Mouse (Mus musculus) liver, embryonic 15.5 days (tissue): ENCODE results near the gene Abtb2. TPM values are rescaled to one million over a fixed set of nuclear protein-coding genes. Genes with fewer than 3 reads are reported as not detected.

Source experiments
- ATAC-seq: fragments of 200-750 bp; cut with Nextera tagmentation; 2 replicates; pipeline ENCODE4 v1.8.0; 2017; ENCODE audit warnings: moderate number of reproducible peaks, mild to moderate bottlenecking, moderate library complexity; ENCODE audit not compliant: insufficient read depth
- H3K27ac ChIP-seq: fragments of 300-500 bp; sonication (generic); replicated peaks from 2 replicates; pipeline ENCODE4 v1.5.1; 2015; ENCODE audit warnings: mild to moderate bottlenecking, inconsistent platforms
- H3K27me3 ChIP-seq: fragments of 300-500 bp; sonication (generic); 2 replicates; pipeline ENCODE4 v1.6.1; 2015; ENCODE audit warnings: mild to moderate bottlenecking, inconsistent platforms
- H3K36me3 ChIP-seq: fragments of 300-500 bp; sonication (generic); replicated peaks from 2 replicates; pipeline ENCODE4 v1.6.1; 2015; ENCODE audit warnings: moderate library complexity, mild to moderate bottlenecking, inconsistent platforms
- H3K4me1 ChIP-seq: fragments of 300-500 bp; sonication (generic); replicated peaks from 2 replicates; pipeline ENCODE4 v1.6.1; 2015; ENCODE audit warnings: inconsistent platforms
- H3K4me2 ChIP-seq: fragments of 300-500 bp; sonication (generic); 2 replicates; pipeline ENCODE4 v1.6.1; 2015; ENCODE audit warnings: moderate library complexity, mild to moderate bottlenecking, inconsistent platforms
- H3K4me3 ChIP-seq: fragments of 300-500 bp; sonication (generic); replicated peaks from 2 replicates; pipeline ENCODE4 v1.5.1; 2015; ENCODE audit warnings: mild to moderate bottlenecking, inconsistent platforms
- H3K9ac ChIP-seq: fragments of 300-500 bp; sonication (generic); 2 replicates; pipeline ENCODE4 v1.6.1; 2015; ENCODE audit warnings: moderate library complexity, mild to moderate bottlenecking, inconsistent platforms
- H3K9me3 ChIP-seq: fragments of 300-500 bp; sonication (generic); replicated peaks from 2 replicates; pipeline ENCODE4 v1.6.1; 2016; ENCODE audit warnings: inconsistent platforms
- WGBS: fragments of 180-500 bp; shearing (Covaris S2); methylation state at CpG from one replicate; pipeline ENCODE4 v1.1.7; 2015; ENCODE audit warnings: mixed read lengths; ENCODE audit not compliant: insufficient replicate concordance; 5-methylcytosine and 5-hydroxymethylcytosine counted together
- polyA plus RNA-seq: library from polyadenylated mRNA; unstranded; fragments of >200 nt; fragmentation: Nextera tagmentation; extraction: Ambion mirVana; gene quantifications from 2 replicates; pipeline ENCODE4 v1.2.1, GENCODE M21; 2015

Abtb2 gene
- polyA plus RNA-seq, 1 experiment from 2014 or later, result 2.9 TPM

- no peak overlapping the region for H3K4me2 ChIP-seq
- H3K9me3 ChIP-seq, result no peaks in the 10 kb centered on the region
- H3K9ac ChIP-seq, result no peak overlapping the region
- H3K4me1 ChIP-seq, result peaks cover 7% of the 10 kb centered on the region; the same call in 1 of the 2 replicates
- no peak for ATAC-seq
- 0 out of 2 replicates have a peak, but pooled peaks cover 10% of the 10 kb centered on the region for H3K27me3 ChIP-seq
- H3K27ac ChIP-seq, result no peak overlapping the region
- 26% methylated on average over 2 of the region's 2 CpGs for WGBS
- no peak overlapping the region for H3K4me3 ChIP-seq
- no peaks in the 10 kb centered on the region for H3K36me3 ChIP-seq
These were observed 73.6 kb downstream of the Abtb2 start for GRCm38 (mm10) chr2:103639701-103640100.

- 33% methylated on average over 2 of the region's 2 CpGs for WGBS
- peaks cover 7% of the 10 kb centered on the region; the same call in 1 of the 2 replicates for H3K4me1 ChIP-seq
- H3K4me3 ChIP-seq, result no peak overlapping the region
These were observed 74.8 kb downstream of the Abtb2 start for GRCm38 (mm10) chr2:103640861-103641260.

GRCm38 (mm10) chr2:103643584-103644211, 77.6 kb downstream of the Abtb2 start:
- no peak for ATAC-seq
- WGBS, result 60% methylated on average over 4 of the region's 4 CpGs
- no peak overlapping the region for H3K9ac ChIP-seq

More at GRCm38 (mm10) chr2:103640861-103641260, 74.8 kb downstream of the Abtb2 start:
- H3K36me3 ChIP-seq, result no peaks in the 10 kb centered on the region
- no peak overlapping the region for H3K9ac ChIP-seq
- H3K4me2 ChIP-seq, result no peak overlapping the region
- ATAC-seq, result no peak
- H3K9me3 ChIP-seq, result no peaks in the 10 kb centered on the region
- no peak overlapping the region for H3K27ac ChIP-seq
- H3K27me3 ChIP-seq, result 0 out of 2 replicates have a peak, but pooled peaks cover 6% of the 10 kb centered on the region

GRCm38 (mm10) chr2:103644418-103644817, 78.3 kb downstream of the Abtb2 start:
- Histone ChIP-seq H3K27ac (no peak overlapping the region), H3K9ac (no peak overlapping the region), H3K4me3 (no peak overlapping the region), H3K4me2 (no peak overlapping the region), H3K9me3 (no peaks in the 10 kb centered on the region), H3K4me1 (no peaks in the 10 kb centered on the region), H3K36me3 (no peaks in the 10 kb centered on the region), H3K27me3 (0 out of 2 replicates have a peak, but pooled peaks cover 6% of the 10 kb centered on the region)
- 46% methylated on average over 1 of the region's 1 CpGs for WGBS
- no peak for ATAC-seq

More at GRCm38 (mm10) chr2:103643584-103644211, 77.6 kb downstream of the Abtb2 start:
- H3K4me1 ChIP-seq, result no peaks in the 10 kb centered on the region
- 0 out of 2 replicates have a peak, but pooled peaks cover 6% of the 10 kb centered on the region for H3K27me3 ChIP-seq
- no peak overlapping the region for H3K4me3 ChIP-seq
- no peak overlapping the region for H3K4me2 ChIP-seq
- H3K36me3 ChIP-seq, result no peaks in the 10 kb centered on the region
- H3K27ac ChIP-seq, result no peak overlapping the region
- H3K9me3 ChIP-seq, result no peaks in the 10 kb centered on the region

- 46% methylated on average over 2 of the region's 2 CpGs for WGBS
- no peaks in the 10 kb centered on the region for H3K4me1 ChIP-seq
These were observed 84.3 kb downstream of the Abtb2 start for GRCm38 (mm10) chr2:103650314-103650879.

GRCm38 (mm10) chr2:103652121-103652520, 86.0 kb downstream of the Abtb2 start:
- no peaks in the 10 kb centered on the region for H3K27me3 ChIP-seq
- no peaks in the 10 kb centered on the region for H3K36me3 ChIP-seq
- H3K27ac ChIP-seq, result no peak overlapping the region
- no peak overlapping the region for H3K9ac ChIP-seq
- 0 out of 2 replicates have a peak, but pooled peaks cover 4% of the 10 kb centered on the region for H3K4me1 ChIP-seq
- H3K4me2 ChIP-seq, result no peak overlapping the region
- no peak overlapping the region for H3K4me3 ChIP-seq
- WGBS, result 44% methylated on average over 4 of the region's 4 CpGs
- no peaks in the 10 kb centered on the region for H3K9me3 ChIP-seq
- no peak for ATAC-seq

More at GRCm38 (mm10) chr2:103650314-103650879, 84.3 kb downstream of the Abtb2 start:
- Histone ChIP-seq H3K4me2 (no peak overlapping the region), H3K9ac (no peak overlapping the region), H3K27ac (no peak overlapping the region), H3K4me3 (no peak overlapping the region), H3K36me3 (no peaks in the 10 kb centered on the region), H3K9me3 (no peaks in the 10 kb centered on the region), H3K27me3 (no peaks in the 10 kb centered on the region)
- no peak for ATAC-seq

- Histone ChIP-seq H3K36me3 (no peaks in the 10 kb centered on the region), H3K4me3 (no peak overlapping the region), H3K27ac (no peak overlapping the region), H3K9ac (no peak overlapping the region), H3K9me3 (no peaks in the 10 kb centered on the region), H3K4me2 (no peak overlapping the region), H3K27me3 (no peaks in the 10 kb centered on the region), H3K4me1 (0 out of 2 replicates have a peak, but pooled peaks cover 4% of the 10 kb centered on the region)
- 72% methylated on average over 1 of the region's 1 CpGs for WGBS
- ATAC-seq, result no peak
These were observed 88.9 kb downstream of the Abtb2 start for GRCm38 (mm10) chr2:103655037-103655436.

GRCm38 (mm10) chr2:103656028-103656427, 89.9 kb downstream of the Abtb2 start:
- H3K27me3 ChIP-seq, result no peaks in the 10 kb centered on the region
- no peak overlapping the region for H3K9ac ChIP-seq
- H3K36me3 ChIP-seq, result no peaks in the 10 kb centered on the region
- no peaks in the 10 kb centered on the region for H3K9me3 ChIP-seq
- no peak for ATAC-seq
- no peak overlapping the region for H3K27ac ChIP-seq
- no peak overlapping the region for H3K4me2 ChIP-seq
- no peak overlapping the region for H3K4me3 ChIP-seq
- 0 out of 2 replicates have a peak, but pooled peaks cover 4% of the 10 kb centered on the region for H3K4me1 ChIP-seq

GRCm38 (mm10) chr2:103659167-103659566, 93.1 kb downstream of the Abtb2 start:
- Histone ChIP-seq H3K9ac (no peak overlapping the region), H3K4me2 (no peak overlapping the region), H3K9me3 (no peaks in the 10 kb centered on the region), H3K27me3 (no peaks in the 10 kb centered on the region), H3K4me3 (no peak overlapping the region), H3K36me3 (no peaks in the 10 kb centered on the region), H3K27ac (no peak overlapping the region), H3K4me1 (0 out of 2 replicates have a peak, but pooled peaks cover 6% of the 10 kb centered on the region)
- WGBS, result 50% methylated on average over 4 of the region's 4 CpGs
- ATAC-seq, result no peak

- H3K9me3 ChIP-seq, result no peaks in the 10 kb centered on the region
- H3K4me3 ChIP-seq, result no peak overlapping the region
- no peak overlapping the region for H3K27ac ChIP-seq
- ATAC-seq, result no peak
- no peak overlapping the region for H3K9ac ChIP-seq
- 0 out of 2 replicates have a peak, but pooled peaks cover 6% of the 10 kb centered on the region for H3K4me1 ChIP-seq
- 47% methylated on average over 15 of the region's 15 CpGs for WGBS
- H3K4me2 ChIP-seq, result no peak overlapping the region
- H3K27me3 ChIP-seq, result no peaks in the 10 kb centered on the region
- H3K36me3 ChIP-seq, result no peaks in the 10 kb centered on the region
These were observed 93.8 kb downstream of the Abtb2 start for GRCm38 (mm10) chr2:103659648-103660556.

GRCm38 (mm10) chr2:103661696-103662095, 95.6 kb downstream of the Abtb2 start:
- no peaks in the 10 kb centered on the region for H3K9me3 ChIP-seq
- 0 out of 2 replicates have a peak, but pooled peaks cover 2% of the 10 kb centered on the region for H3K4me1 ChIP-seq
- H3K4me3 ChIP-seq, result no peak overlapping the region
- H3K27ac ChIP-seq, result no peak overlapping the region
- 8% methylated on average over 1 of the region's 1 CpGs for WGBS
- H3K9ac ChIP-seq, result no peak overlapping the region
- no peaks in the 10 kb centered on the region for H3K36me3 ChIP-seq
- no peak for ATAC-seq
- H3K27me3 ChIP-seq, result no peaks in the 10 kb centered on the region
- no peak overlapping the region for H3K4me2 ChIP-seq
